Mouse (Mus musculus) colon, adult 2 months (tissue): Measurements from ENCODE around the gene Grhpr. TPM values are rescaled to one million over a fixed set of nuclear protein-coding genes. Genes with fewer than 3 reads are reported as not detected.

Source experiments
- polyA plus RNA-seq: library from polyadenylated mRNA; depleted of rRNA; stranded (reverse); fragments of >200 nt; gene quantifications from 2 replicates; pipeline ENCODE4 v1.2.3, GENCODE M21; 2012; rRNA removed

Grhpr gene
- 38.2 and 42.9 TPM in 2 replicates for polyA plus RNA-seq

GRCm38 (mm10) chr4:44981280-44981973 is at the start of gene Grhpr:
Grhpr (plus strand) TSS chr4:44981395.

GRCm38 (mm10) chr4:45012105-45012975 is 31.1 kb downstream of the Grhpr start, which contains the start of gene Zbtb5:
Zbtb5 (minus strand) TSS chr4:45012412.

DNA sequence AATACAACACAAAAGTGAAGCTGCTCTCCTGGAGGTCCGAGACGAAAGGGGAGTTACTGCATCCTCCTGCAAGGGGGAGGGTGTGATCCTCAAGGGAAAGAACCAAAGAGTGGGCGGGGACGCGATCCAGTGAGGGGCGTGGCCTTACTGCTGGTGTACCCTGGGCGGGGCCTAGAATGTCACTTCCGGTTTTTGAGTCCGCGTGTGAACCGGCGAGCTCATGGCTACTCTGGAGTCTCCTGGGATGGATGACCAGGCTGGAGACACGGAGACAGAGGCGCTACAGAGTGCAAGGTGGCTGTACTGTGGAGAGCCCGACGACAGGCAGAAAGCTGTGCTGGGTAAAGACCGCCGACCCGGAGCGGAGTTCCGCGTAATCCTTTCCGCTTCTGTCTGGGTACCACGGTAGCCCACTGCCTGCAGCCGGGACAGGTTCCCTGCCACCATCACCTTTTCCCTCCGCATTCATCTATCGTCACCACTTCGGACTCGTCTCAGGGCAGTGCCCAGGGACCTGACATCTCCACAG is 37.3 kb downstream of the Grhpr start, which contains the start of gene Polr1e:
TSS of gene Polr1e (plus strand) at position 132 of the 529 bp plus-strand sequence.

Other genes with a start within 250 kb of the Grhpr start
- 5.9 and 6.8 TPM in 2 replicates for gene Zcchc7, start 225.5 kb upstream of the Grhpr start, polyA plus RNA-seq
- 6.2 and 7.7 TPM in 2 replicates for gene Zbtb5, start 31.0 kb downstream of the Grhpr start, polyA plus RNA-seq
- gene Polr1e, start 37.2 kb downstream of the Grhpr start, polyA plus RNA-seq = 5.5 TPM in 2 replicates
- gene Fbxo10, start 103.2 kb downstream of the Grhpr start, polyA plus RNA-seq = 6.0 and 7.9 TPM in 2 replicates
- 74.2 and 81.0 TPM in 2 replicates for gene Tomm5, start 126.7 kb downstream of the Grhpr start, polyA plus RNA-seq
- gene Frmpd1, start 203.5 kb downstream of the Grhpr start, polyA plus RNA-seq = 0.24 and 0.40 TPM in 2 replicates